Mouse (Mus musculus) B cell, adult 2 months (primary cell): ENCODE results near the gene Islr.
A peak's percentile ranks its signal among the peaks of the same experiment; 100 is the strongest.

ENCODE experiments used
- DNase-seq, 2 experiments: peaks; one replicate each; pipeline ENCODE4 v3.0.0; 2022

Islr gene

GRCm38 (mm10) chr9:58196610-58197567, 7.2 kb downstream of the Islr start:
- peak in 1 of 2 experiments; percentile 31 for DNase-seq

GRCm38 (mm10) chr9:58196141-58196540, 8.0 kb downstream of the Islr start:
- no peak for DNase-seq

GRCm38 (mm10) chr9:58195671-58196070, 8.4 kb downstream of the Islr start:
- no peak for DNase-seq

- no peak for DNase-seq
Measured at GRCm38 (mm10) chr9:58194222-58194621, 9.9 kb downstream of the Islr start.

- DNase-seq = no peak
Measured at GRCm38 (mm10) chr9:58184456-58184855, 19.6 kb downstream of the Islr start.

GRCm38 (mm10) chr9:58179390-58179789, 24.7 kb downstream of the Islr start:
- no peak for DNase-seq

GRCm38 (mm10) chr9:58177165-58177564, 26.9 kb downstream of the Islr start:
- DNase-seq = no peak

- no peak for DNase-seq
Measured at GRCm38 (mm10) chr9:58175745-58176487, 28.2 kb downstream of the Islr start.

- DNase-seq = no peak
Measured at GRCm38 (mm10) chr9:58174818-58175251, 29.3 kb downstream of the Islr start.

- DNase-seq = no peak
Measured at GRCm38 (mm10) chr9:58172863-58173262, 31.2 kb downstream of the Islr start.

- no peak for DNase-seq
Measured at GRCm38 (mm10) chr9:58169426-58169825, 34.7 kb downstream of the Islr start.

- DNase-seq = no peak
Measured at GRCm38 (mm10) chr9:58168880-58169279, 35.2 kb downstream of the Islr start.

- no peak for DNase-seq
Measured at GRCm38 (mm10) chr9:58165779-58166178, 38.3 kb downstream of the Islr start.

- DNase-seq = no peak
Measured at GRCm38 (mm10) chr9:58163146-58163545, 41.0 kb downstream of the Islr start.

GRCm38 (mm10) chr9:58162173-58162572, 41.9 kb downstream of the Islr start:
- DNase-seq = no peak

- peak; percentile 38 to 44 for DNase-seq
Measured at GRCm38 (mm10) chr9:58160315-58160714, 43.8 kb downstream of the Islr start.

- DNase-seq = no peak
Measured at GRCm38 (mm10) chr9:58159855-58160254, 44.3 kb downstream of the Islr start.

GRCm38 (mm10) chr9:58158541-58159311, 45.4 kb downstream of the Islr start:
- no peak for DNase-seq

GRCm38 (mm10) chr9:58157838-58158237, 46.3 kb downstream of the Islr start:
- DNase-seq = no peak

- no peak for DNase-seq
Measured at GRCm38 (mm10) chr9:58156819-58157560, 47.1 kb downstream of the Islr start.

GRCm38 (mm10) chr9:58155366-58155765, 48.7 kb downstream of the Islr start:
- no peak for DNase-seq

GRCm38 (mm10) chr9:58153095-58153494, 51.0 kb downstream of the Islr start:
- DNase-seq = no peak
